Mouse (Mus musculus) testis, adult 2 months (tissue): ENCODE measurements around the gene Ctsh. TPM values are rescaled to one million over a fixed set of nuclear protein-coding genes. Genes with fewer than 3 reads are reported as not detected.

ENCODE experiments used
- H3K27ac ChIP-seq: fragments of 200-500 bp; 2 replicates; pipeline ENCODE4 v1.5.1; 2012; ENCODE audit warnings: low read depth, low read length; ENCODE audit not compliant: control insufficient read depth, insufficient read depth
- H3K27me3 ChIP-seq: fragments of 200-500 bp; 2 replicates; pipeline ENCODE4 v1.6.1; 2012; ENCODE audit warnings: mild to moderate bottlenecking, low read length, moderate library complexity; ENCODE audit not compliant: control insufficient read depth, insufficient read depth
- H3K36me3 ChIP-seq: fragments of 200-500 bp; 2 replicates; pipeline ENCODE4 v1.6.1; 2012; ENCODE audit warnings: mild to moderate bottlenecking, low read length; ENCODE audit not compliant: control insufficient read depth, insufficient read depth
- H3K4me1 ChIP-seq: fragments of 200-500 bp; 2 replicates; pipeline ENCODE4 v1.6.1; 2012; ENCODE audit warnings: low read length; ENCODE audit not compliant: control insufficient read depth, insufficient read depth
- H3K4me3 ChIP-seq: fragments of 200-500 bp; 2 replicates; pipeline ENCODE4 v1.5.1; 2012; ENCODE audit warnings: low read depth, mild to moderate bottlenecking, low read length, moderate library complexity, mixed read lengths; ENCODE audit not compliant: control insufficient read depth
- CTCF ChIP-seq: fragments of 200-500 bp; IDR thresholded peaks from 2 replicates; pipeline ENCODE4 v1.5.1; 2012; ENCODE audit warnings: low read depth, mild to moderate bottlenecking, inconsistent platforms, low read length, moderate library complexity; ENCODE audit not compliant: control insufficient read depth, insufficient read depth, insufficient replicate concordance
- POLR2A ChIP-seq: fragments of 200-500 bp; IDR thresholded peaks from 2 replicates; pipeline ENCODE4 v1.6.1; 2012; ENCODE audit warnings: low read depth, mild to moderate bottlenecking, inconsistent platforms, low read length, moderate library complexity; ENCODE audit not compliant: control insufficient read depth
- polyA plus RNA-seq: library from polyadenylated mRNA; depleted of rRNA; stranded (reverse); fragments of >200 nt; gene quantifications from 2 replicates; pipeline ENCODE4 v1.2.3, GENCODE M21; 2012; rRNA removed

Ctsh gene
- 6.5 and 7.7 TPM in 2 replicates for polyA plus RNA-seq

DNA sequence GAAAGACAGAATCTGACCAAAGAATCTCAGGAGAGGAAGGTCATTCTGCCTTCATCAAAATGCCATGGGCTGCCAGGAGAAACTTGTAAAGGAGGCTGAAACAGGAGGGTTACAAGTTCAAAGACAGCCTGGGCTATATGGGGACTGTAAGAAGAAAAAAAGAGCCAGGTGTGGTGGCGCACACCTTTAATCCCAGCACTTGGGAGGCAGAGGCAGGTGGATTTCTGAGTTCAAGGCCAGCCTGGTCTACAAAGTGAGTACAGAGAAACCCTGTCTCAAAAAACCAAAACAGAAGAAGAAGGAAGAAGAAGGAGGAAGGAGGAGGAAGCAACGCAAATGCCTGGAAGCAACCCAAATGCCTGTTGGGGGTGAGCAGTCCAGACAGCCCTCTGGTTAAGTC lies at the start of gene Ctsh:
Gene Ctsh (plus strand): TSS at position 301 of the 400 bp plus-strand sequence.
- H3K27me3 ChIP-seq: no peaks in the 10 kb centered on the region
- peaks cover 8% of the 10 kb centered on the region for H3K4me1 ChIP-seq
- TF ChIP-seq CTCF: no peak
- peak within 1 kb of the TSS; percentile 73 for H3K4me3 ChIP-seq
- no peak within 1 kb of the TSS for H3K27ac ChIP-seq
- no peaks in the 10 kb centered on the region for H3K36me3 ChIP-seq

- Histone ChIP-seq H3K4me3 (no peak overlapping the region), H3K4me1 (no peaks in the 10 kb centered on the region), H3K27ac (no peak overlapping the region), H3K27me3 (no peaks in the 10 kb centered on the region), H3K36me3 (no peaks in the 10 kb centered on the region)
- TF ChIP-seq POLR2A (no peak), CTCF (no peak)
These were observed 47.5 kb upstream of the Ctsh start for GRCm38 (mm10) chr9:90006432-90006831.

- TF ChIP-seq CTCF: no peak
- TF ChIP-seq POLR2A: no peak
- no peaks in the 10 kb centered on the region for H3K36me3 ChIP-seq
- H3K27ac ChIP-seq: no peak overlapping the region
- no peak overlapping the region for H3K4me3 ChIP-seq
- no peaks in the 10 kb centered on the region for H3K27me3 ChIP-seq
- H3K4me1 ChIP-seq: no peaks in the 10 kb centered on the region
These were observed 46.9 kb upstream of the Ctsh start for GRCm38 (mm10) chr9:90007094-90007493.

DNA sequence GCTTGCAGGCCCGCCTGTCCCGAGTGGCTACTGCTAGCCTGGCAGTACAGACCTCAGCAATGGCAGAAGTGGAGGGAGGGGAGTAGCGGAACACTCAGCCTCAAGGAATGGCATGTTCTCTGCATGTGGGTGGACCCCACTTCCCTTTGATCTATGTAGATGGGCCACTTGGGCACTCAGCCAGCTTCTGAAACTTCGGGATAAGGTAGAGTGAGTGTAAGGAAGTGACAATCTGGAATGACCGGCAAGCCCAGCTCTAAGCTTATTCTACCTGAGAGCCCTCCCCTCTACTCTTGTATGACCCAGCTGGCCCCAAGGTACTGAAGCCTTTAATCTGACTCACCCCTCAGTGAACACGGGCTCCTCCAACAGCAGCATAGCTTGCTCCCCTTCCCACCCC lies 45.8 kb upstream of the Ctsh start:
- H3K4me3 ChIP-seq: no peak overlapping the region
- H3K27me3 ChIP-seq: no peaks in the 10 kb centered on the region
- TF ChIP-seq CTCF (no peak), POLR2A (no peak)
- no peaks in the 10 kb centered on the region for H3K4me1 ChIP-seq
- no peaks in the 10 kb centered on the region for H3K36me3 ChIP-seq
- no peak overlapping the region for H3K27ac ChIP-seq

- Histone ChIP-seq H3K27me3 (no peaks in the 10 kb centered on the region), H3K4me1 (no peaks in the 10 kb centered on the region), H3K36me3 (no peaks in the 10 kb centered on the region), H3K27ac (no peak overlapping the region), H3K4me3 (no peak overlapping the region)
- TF ChIP-seq POLR2A (no peak), CTCF (no peak)
These were observed 42.1 kb upstream of the Ctsh start for GRCm38 (mm10) chr9:90011849-90012248.

DNA sequence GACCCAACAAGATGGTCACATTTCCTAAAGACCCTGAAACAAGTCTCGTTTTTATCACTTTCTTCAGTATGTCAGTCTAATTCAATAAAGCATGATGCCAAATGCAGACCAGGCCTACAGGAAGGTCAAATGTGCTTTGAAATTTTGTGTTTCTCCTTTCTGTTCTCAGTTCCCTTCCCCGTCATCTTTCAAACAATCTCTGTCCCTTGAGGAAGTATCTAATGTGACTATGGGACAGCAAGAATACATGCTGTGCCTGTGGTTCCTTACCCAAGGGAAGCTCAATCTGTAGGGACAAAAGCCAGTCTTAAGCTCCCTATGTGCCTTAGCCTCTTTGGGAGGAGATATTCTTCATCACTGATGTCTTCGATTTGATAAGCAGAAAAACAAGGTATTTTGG lies 39.3 kb upstream of the Ctsh start:
- Histone ChIP-seq H3K27ac (no peak overlapping the region), H3K36me3 (no peaks in the 10 kb centered on the region), H3K4me3 (no peak overlapping the region), H3K27me3 (no peaks in the 10 kb centered on the region), H3K4me1 (no peaks in the 10 kb centered on the region)
- TF ChIP-seq POLR2A (no peak), CTCF (no peak)

DNA sequence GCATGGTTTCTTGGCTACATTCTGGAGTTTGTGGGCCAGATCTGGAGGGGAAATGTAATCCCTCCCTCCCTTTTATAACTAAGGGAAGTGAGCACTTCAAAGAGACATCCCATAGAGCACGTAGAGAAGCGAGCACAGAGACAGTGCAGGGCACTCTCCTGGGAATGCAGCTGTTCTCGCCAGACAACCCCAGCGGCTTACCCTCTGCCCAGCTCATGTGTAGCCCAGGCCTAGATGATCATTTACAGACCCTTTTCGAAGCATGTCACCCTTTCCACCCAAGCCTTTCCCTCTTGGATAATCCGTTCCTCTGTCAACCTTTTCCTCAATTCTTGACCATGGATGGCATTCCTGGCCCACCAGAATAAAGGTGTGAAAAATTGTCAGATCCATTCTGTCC lies 37.7 kb upstream of the Ctsh start:
- Histone ChIP-seq H3K27me3 (no peaks in the 10 kb centered on the region), H3K4me3 (no peak overlapping the region), H3K27ac (no peak overlapping the region), H3K36me3 (no peaks in the 10 kb centered on the region), H3K4me1 (no peaks in the 10 kb centered on the region)
- TF ChIP-seq CTCF (no peak), POLR2A (no peak)

- Histone ChIP-seq H3K27ac (no peak overlapping the region), H3K36me3 (no peaks in the 10 kb centered on the region), H3K27me3 (no peaks in the 10 kb centered on the region), H3K4me3 (no peak overlapping the region), H3K4me1 (no peaks in the 10 kb centered on the region)
- no peak for TF ChIP-seq POLR2A
- TF ChIP-seq CTCF: no peak
These were observed 33.1 kb upstream of the Ctsh start for GRCm38 (mm10) chr9:90020866-90021265.
